In genomic region chr14:62053004-62053403, GRCm38 (mm10) we compare ENCODE assay signal across 16 mouse cellular contexts.
"Had no signal": no experiment of that assay in that cellular context is flagged by ENCODE, and none has a peak within 500 bp of the region (broad histone marks: within the 10 kb centered on the region; RNA-seq: fewer than 3 reads in every experiment).

No protein-coding gene starts in this region.

- ATAC-seq: intestine, embryonic 16.5 days; liver, postnatal 0 days; lung, postnatal 0 days; midbrain, embryonic 15.5 days had no signal

- H3K36me3 ChIP-seq: midbrain, embryonic 10.5 days; midbrain, embryonic 15.5 days; neural tube, embryonic 13.5 days had no signal

- H3K27me3 ChIP-seq: megakaryocyte, embryonic 14.5 days; midbrain, embryonic 15.5 days; neural tube, embryonic 13.5 days had no signal

- H3K27ac ChIP-seq: liver, embryonic 14.5 days; macrophage; midbrain, embryonic 10.5 days; midbrain, embryonic 15.5 days; neural tube, embryonic 13.5 days had no signal

- H3K4me3 ChIP-seq: megakaryocyte, embryonic 14.5 days; midbrain, embryonic 10.5 days; midbrain, embryonic 15.5 days; neural tube, embryonic 13.5 days had no signal

- H3K9ac ChIP-seq: liver, embryonic 14.5 days; liver, postnatal 0 days; lung, embryonic 14.5 days; midbrain, embryonic 15.5 days; neural tube, embryonic 13.5 days had no signal

- H3K9me3 ChIP-seq: midbrain, embryonic 10.5 days; midbrain, embryonic 15.5 days had no signal

- DNase-seq: kidney, adult 18-20 months; kidney, adult 9 months; kidney, postnatal 14 days; lung, embryonic 14.5 days; thymus, adult 18-20 months; thymus, postnatal 36 days had no signal

- H3K4me1 ChIP-seq: megakaryocyte, embryonic 14.5 days; midbrain, embryonic 10.5 days; midbrain, embryonic 15.5 days; neural tube, embryonic 13.5 days had no signal

- H3K4me2 ChIP-seq: liver, embryonic 11.5 days; lung, embryonic 14.5 days; midbrain, embryonic 15.5 days; neural tube, embryonic 13.5 days had no signal
